Mouse (Mus musculus) layer of hippocampus, adult 11-12 months (tissue): ENCODE results near the gene Ndufaf1.
"Not testable (repeated sequence)": the region's sequence is repeated elsewhere in the genome, so short reads cannot be mapped to it uniquely, and the experiment has no call there.

Experiments used
- DNase-seq: peaks from one replicate; pipeline ENCODE4 v3.0.0; 2022; ENCODE audit warnings: low spot score

The Ndufaf1 gene

GRCm38 (mm10) chr2:119662220-119663182, at the start of gene Ndufaf1:
Gene Ndufaf1, minus strand, starts transcription at chr2:119662827.
- DNase-seq: peak; percentile 84

- DNase-seq: no peak
Measured at GRCm38 (mm10) chr2:119710011-119710410, 47.4 kb upstream of the Ndufaf1 start.

- no peak for DNase-seq
Measured at GRCm38 (mm10) chr2:119707676-119708075, 45.0 kb upstream of the Ndufaf1 start.

- peak; percentile 62 for DNase-seq
Measured at GRCm38 (mm10) chr2:119703171-119703570, 40.5 kb upstream of the Ndufaf1 start.

GRCm38 (mm10) chr2:119699962-119700361, 37.3 kb upstream of the Ndufaf1 start:
- no peak for DNase-seq

DNA sequence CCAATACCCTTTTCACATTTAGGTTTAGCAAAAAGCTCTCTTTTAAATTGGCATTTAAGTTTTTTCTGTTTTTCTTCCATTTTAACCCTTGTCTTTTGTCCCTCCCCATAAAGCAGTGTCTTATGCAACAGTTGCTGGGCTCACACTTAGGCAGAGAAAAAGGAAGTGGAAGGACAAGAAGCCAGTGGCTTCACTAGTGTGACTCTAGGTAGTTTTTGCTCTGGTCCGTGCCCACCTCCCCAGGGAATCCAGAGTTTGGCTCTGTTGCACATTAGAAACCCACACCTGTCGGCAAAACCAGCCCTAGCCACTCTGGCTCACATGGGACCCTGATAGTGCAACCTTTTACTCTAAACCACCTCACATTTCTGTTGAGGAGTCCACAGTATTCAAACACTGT, 35.8 kb upstream of the Ndufaf1 start:
- no peak for DNase-seq

GRCm38 (mm10) chr2:119696111-119696510, 33.5 kb upstream of the Ndufaf1 start:
- no peak for DNase-seq

GRCm38 (mm10) chr2:119694826-119695225, 32.2 kb upstream of the Ndufaf1 start:
- DNase-seq: no peak

DNA sequence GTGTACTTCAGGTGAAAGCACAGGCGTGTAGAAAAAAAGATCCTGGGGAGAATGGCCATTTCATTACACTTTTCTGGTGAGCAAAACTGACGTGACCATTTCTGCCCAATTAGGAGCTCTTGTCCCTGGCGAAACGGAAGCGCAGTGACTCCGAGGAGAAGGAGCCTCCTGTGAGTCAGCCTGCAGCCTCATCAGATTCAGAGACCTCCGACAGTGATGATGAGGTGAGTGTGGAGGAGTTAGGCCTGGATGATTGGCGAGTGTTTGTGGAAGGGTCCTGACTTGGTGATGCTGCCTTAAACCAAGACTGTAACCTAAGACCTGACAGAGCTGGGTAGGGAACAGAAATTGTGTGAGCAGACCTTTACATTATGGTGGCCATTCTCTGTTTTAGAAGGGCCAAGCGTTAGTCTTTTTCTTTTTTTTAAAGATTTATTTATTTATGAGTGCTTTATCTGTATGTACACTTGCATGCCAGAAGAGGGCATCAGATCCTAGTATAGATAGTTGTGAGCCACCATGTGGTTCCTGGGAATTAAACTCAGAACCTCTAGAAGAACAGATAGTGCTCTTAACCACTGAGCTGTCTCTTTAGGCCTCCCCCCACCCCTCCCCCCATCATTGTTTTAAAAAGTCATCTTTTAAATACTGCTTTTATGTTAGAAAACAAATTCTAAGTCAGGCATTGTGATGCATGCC, 29.5 kb upstream of the Ndufaf1 start:
- DNase-seq: no peak

DNA sequence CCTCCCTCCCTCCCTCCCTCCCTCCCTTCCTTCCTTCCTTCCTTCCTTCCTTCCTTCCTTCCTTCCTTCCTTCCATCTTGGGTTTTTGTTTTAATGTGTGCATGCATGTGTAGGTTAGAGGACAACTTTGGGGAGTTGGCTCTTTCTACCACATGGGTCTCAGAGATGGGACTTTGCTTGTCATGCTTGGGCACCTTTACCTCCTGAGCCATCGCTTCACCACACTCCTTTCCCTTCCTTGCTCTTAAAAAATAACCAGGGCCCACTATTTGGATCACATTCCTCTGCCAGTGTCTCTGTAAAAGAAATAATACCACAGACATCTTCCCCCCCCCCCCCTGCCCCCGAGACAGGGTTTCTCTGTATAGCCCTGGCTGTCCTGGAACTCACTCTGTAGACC, 21.1 kb upstream of the Ndufaf1 start:
- DNase-seq: no peak

DNA sequence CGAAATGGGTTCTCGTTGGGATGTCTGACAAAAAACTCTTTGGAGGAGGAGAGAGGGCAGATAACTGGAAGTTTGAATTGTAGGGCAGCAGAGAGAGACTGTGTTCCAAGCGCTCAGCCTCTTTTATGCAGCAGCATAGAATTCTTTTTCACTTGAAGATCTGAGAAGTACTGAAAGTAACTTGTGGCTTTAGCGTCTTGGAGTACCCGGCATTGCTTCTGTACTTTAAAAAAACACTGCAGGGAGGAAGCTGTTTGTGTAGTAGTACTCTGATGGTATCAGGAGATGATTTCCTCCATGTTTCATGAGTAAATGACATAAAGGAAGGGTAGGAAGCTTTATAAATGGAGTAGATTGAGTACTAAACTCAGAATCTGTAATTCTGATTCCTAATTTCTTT, 13.2 kb upstream of the Ndufaf1 start:
- DNase-seq: no peak

- no peak for DNase-seq
Measured at GRCm38 (mm10) chr2:119675215-119675784, 12.7 kb upstream of the Ndufaf1 start.

- peak; percentile 90 for DNase-seq
Measured at GRCm38 (mm10) chr2:119674525-119675214, 12.0 kb upstream of the Ndufaf1 start, which contains the start of gene Rtf1. Gene Rtf1, plus strand, starts transcription at chr2:119675068.

- DNase-seq: no peak
Measured at GRCm38 (mm10) chr2:119669010-119669409, 6.4 kb upstream of the Ndufaf1 start.

- not testable (repeated sequence) for DNase-seq
Measured at GRCm38 (mm10) chr2:119665744-119666143, 3.1 kb upstream of the Ndufaf1 start.

- no peak for DNase-seq
Measured at GRCm38 (mm10) chr2:119644254-119644653, 18.4 kb downstream of the Ndufaf1 start.

GRCm38 (mm10) chr2:119641214-119641912, 21.3 kb downstream of the Ndufaf1 start:
- DNase-seq: no peak

DNA sequence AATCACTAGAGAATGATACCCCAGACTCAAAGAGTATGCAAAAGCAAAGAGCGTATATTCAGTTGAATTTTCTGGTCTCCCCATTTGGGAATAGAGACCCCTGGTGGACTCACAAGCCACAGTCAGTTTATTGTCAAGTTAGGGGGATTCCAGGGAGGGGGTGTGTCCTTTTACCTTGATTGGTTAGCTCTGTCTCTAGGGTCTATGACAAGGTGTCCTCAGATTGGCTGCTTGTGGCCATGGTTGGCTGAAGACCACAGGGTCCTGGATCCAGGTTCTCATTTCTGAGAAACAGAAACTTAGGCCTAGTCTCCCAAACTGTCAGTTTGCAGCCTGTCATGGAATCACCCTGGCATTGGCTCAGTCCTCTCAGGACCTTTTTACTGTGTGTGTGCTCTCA, 25.8 kb downstream of the Ndufaf1 start:
- DNase-seq: no peak

GRCm38 (mm10) chr2:119621302-119621701, 41.3 kb downstream of the Ndufaf1 start:
- no peak for DNase-seq

DNA sequence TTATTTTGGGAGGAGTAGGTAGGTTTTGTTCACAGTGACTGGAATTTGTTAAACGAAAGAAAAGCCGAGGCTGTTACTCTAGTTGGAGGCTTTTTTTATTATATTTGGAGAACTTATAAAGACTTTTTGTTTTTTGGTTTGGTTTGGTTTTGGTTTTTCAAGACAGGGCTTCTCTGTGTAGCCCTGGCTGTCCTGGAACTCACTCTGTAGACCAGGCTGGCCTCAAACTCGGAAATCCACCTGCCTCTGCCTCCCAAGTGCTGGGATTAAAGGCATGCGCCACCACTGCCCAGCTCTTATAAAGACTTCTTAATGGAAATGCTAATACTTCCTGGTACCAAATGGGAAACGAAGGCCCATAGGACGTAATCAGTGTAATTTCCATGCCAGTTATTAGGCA, 43.6 kb downstream of the Ndufaf1 start:
- DNase-seq: not testable (repeated sequence)

GRCm38 (mm10) chr2:119618199-119618982, 44.2 kb downstream of the Ndufaf1 start, which contains the start of the genes Nusap1 and Oip5:
Gene Nusap1, plus strand, starts transcription at chr2:119618298.
Gene Oip5, minus strand, starts transcription at chr2:119618469.
- peak; percentile 94 for DNase-seq
